Mouse (Mus musculus) testis, adult 2 months (tissue): ENCODE data around the gene Kalrn.

Experiments used
- CTCF ChIP-seq: fragments of 200-500 bp; IDR thresholded peaks from 2 replicates; pipeline ENCODE4 v1.5.1; 2012; ENCODE audit warnings: low read depth, mild to moderate bottlenecking, inconsistent platforms, low read length, moderate library complexity; ENCODE audit not compliant: control insufficient read depth, insufficient read depth, insufficient replicate concordance
- POLR2A ChIP-seq: fragments of 200-500 bp; IDR thresholded peaks from 2 replicates; pipeline ENCODE4 v1.6.1; 2012; ENCODE audit warnings: low read depth, mild to moderate bottlenecking, inconsistent platforms, low read length, moderate library complexity; ENCODE audit not compliant: control insufficient read depth

DNA sequence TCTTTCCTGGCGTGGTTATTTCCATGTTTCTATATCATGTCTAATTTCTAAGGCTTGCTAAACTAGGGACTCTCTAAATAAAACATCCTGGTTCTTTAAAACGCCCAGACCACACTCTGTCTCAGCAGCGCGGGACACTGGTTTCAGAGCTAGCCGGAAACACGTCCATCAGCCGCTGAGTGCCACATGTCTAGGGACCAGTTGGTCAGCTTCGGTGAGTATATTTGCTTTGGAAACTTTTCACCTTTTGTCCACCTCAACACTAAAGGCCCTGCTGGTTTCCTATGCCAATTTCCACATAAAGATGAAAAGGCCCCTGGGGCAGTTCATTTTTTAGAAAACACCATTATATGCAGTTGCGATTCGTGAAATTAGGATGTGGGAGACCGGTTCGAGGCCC, 524.0 kb downstream of the Kalrn start:
- TF ChIP-seq POLR2A (no peak), CTCF (no peak)
